Mouse (Mus musculus) small intestine, adult 10 weeks (tissue): ENCODE measurements around the gene Hspb1. TPM values are rescaled to one million over a fixed set of nuclear protein-coding genes. Genes with fewer than 3 reads are reported as not detected.

Source experiments
- polyA plus RNA-seq: library from polyadenylated mRNA; stranded (reverse); fragments of 350-450 nt; fragmentation: Illumina TruSeq; extraction: RNeasy Lipid Tissue Mini Kit (QIAGEN cat#74804); gene quantifications from one replicate; pipeline ENCODE4 v1.2.3, GENCODE M21; 2014; ENCODE audit warnings: low replicate concordance

Gene Hspb1
- not detected for polyA plus RNA-seq

DNA sequence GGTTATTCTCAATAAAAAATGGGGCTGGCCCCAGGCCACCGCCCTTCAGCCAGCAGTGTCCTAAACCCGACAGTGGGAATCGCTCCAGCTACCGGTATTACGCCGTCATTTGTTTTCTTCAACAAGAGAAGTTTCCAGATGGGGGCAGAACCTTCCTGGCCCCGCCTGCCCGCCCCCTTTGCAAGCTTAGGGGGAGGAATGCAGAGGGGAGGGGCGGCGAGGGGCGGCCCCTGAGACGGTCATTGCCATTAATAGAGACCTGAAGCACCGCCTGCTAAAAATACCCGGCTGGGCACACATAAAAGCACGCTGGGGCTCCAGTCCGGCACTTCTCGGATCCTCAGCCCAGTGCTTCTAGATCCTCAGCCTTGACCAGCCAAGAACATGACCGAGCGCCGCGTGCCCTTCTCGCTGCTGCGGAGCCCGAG, at the start of gene Hspb1:
Gene Hspb1, plus strand, starts transcription at position 245 of the 428 bp plus-strand sequence.

DNA sequence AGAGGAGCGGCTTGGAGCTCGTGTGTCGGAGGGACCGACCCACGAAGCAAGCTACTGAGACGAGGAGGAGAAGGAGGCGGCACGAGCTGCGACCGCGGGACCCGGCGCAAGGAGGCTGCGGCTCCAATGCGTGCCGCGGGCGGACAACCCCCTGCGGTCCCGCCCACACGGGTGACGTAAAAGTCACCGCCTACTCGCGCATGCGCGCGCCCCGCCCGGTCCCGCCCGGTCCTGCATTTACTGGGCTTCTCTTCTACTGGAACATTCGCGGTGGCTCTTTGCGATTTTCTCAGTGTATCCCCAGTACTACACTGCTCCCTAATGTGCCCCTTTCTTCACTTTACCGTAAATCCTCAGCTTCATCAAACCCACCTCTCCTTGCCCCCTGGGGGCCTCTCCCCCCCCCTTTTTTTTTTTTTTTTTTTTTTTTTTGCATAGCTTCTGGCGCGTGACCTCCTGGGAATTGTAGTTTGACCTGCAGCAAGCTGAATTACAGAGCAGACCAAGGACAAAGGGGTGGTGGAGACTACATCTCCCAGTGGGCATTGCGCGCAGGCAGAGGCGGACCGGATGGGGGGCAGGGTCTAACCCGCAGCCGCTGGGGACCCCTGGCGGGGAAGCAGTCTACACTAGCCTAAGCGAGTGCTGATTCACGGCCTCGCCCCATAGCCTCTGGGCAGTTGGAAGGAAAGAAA, 46.9 kb downstream of the Hspb1 start, which contains the start of gene Ywhag:
Gene Ywhag, minus strand, starts transcription at position 136 of the 695 bp plus-strand sequence.

Other genes with a start within 250 kb of the Hspb1 start
- 45.0 TPM for gene Por, start 217.9 kb upstream of the Hspb1 start, polyA plus RNA-seq
- 16.6 TPM for gene Tmem120a, start 143.5 kb upstream of the Hspb1 start, polyA plus RNA-seq
- 0.89 TPM for gene Styxl1, start 109.5 kb upstream of the Hspb1 start, polyA plus RNA-seq
- 123 TPM for gene Mdh2, start 109.4 kb upstream of the Hspb1 start, polyA plus RNA-seq
- gene Srrm3, start 81.0 kb upstream of the Hspb1 start, polyA plus RNA-seq = not detected
- 40.8 TPM for gene Ywhag, start 46.7 kb downstream of the Hspb1 start, polyA plus RNA-seq
- gene Ssc4d, start 86.6 kb downstream of the Hspb1 start, polyA plus RNA-seq = 0.63 TPM
- not detected for gene Zp3, start 92.2 kb downstream of the Hspb1 start, polyA plus RNA-seq
- 0.07 TPM for gene Dtx2, start 106.9 kb downstream of the Hspb1 start, polyA plus RNA-seq
- gene Upk3b, start 150.6 kb downstream of the Hspb1 start, polyA plus RNA-seq = 0.15 TPM
- gene Upk3bl, start 166.6 kb downstream of the Hspb1 start, polyA plus RNA-seq = not detected
- 0.74 TPM for gene Rasa4, start 196.0 kb downstream of the Hspb1 start, polyA plus RNA-seq
- 3.5 TPM for gene Polr2j, start 228.7 kb downstream of the Hspb1 start, polyA plus RNA-seq
- gene Lrwd1, start 248.2 kb downstream of the Hspb1 start, polyA plus RNA-seq = 0.37 TPM
- 0.74 TPM for gene Alkbh4, start 248.2 kb downstream of the Hspb1 start, polyA plus RNA-seq